Mouse (Mus musculus): ENCODE results near the gene Dnm3.

Gene Dnm3

DNA sequence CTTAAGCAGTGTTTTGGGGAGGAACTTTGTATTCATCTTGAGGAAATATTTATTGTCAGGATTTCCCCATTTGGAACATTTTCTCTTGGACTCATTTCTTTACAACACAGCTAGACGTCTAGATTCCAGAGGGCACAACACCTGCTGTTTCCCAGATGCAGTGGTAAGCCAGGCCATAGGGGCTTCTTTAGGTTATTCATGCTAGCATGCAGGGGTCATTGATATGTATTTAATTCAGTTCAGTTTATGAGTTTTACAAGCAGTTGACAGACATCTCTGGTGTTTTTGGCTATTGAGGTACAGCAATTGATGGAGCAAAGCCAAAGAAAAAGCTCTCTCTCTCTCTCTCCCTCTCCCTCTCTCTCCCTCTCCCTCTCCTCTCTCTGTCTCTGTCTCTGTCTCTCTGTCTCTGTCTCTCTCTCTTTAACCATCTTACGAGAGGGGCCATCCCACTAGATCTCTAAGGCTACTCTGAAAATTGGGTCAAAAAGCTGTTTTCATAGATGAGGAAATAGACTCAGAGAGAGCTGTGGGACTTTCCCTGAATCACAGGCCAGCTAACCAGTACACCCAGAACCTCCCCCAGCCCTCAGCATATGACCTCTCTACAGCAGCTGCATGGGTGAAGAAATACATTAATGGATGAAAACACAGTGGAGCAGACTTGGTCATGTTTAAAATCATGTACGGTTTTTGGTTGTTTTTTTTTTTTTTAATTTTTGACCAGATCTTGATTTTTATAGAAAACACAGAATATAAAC, 384.8 kb downstream of the Dnm3 start:
- in situ Hi-C loops (cut with MboI; ENCODE audit: low sequenced_read_pairs) = no loop called here

DNA sequence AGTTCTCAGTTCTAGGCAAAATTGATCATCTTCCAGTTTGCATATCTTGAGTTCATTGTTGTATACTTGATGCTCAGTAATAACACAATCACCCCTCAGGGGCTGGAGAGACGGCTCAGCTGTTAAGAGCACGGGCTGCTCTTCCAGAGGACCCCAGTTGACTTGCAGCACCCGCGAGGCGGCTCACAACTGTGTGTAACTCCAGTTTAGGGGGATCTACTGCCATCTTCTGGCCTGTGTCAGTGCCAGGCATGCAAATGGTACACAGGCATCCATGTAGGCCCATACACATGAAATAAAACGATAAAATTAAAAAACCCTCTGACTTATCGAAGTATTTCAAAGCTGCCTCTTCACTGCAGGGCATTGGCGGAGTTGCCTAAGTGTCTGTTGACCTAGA, 385.4 kb downstream of the Dnm3 start:
- in situ Hi-C loops (cut with MboI; ENCODE audit: low sequenced_read_pairs) = no loop called here

DNA sequence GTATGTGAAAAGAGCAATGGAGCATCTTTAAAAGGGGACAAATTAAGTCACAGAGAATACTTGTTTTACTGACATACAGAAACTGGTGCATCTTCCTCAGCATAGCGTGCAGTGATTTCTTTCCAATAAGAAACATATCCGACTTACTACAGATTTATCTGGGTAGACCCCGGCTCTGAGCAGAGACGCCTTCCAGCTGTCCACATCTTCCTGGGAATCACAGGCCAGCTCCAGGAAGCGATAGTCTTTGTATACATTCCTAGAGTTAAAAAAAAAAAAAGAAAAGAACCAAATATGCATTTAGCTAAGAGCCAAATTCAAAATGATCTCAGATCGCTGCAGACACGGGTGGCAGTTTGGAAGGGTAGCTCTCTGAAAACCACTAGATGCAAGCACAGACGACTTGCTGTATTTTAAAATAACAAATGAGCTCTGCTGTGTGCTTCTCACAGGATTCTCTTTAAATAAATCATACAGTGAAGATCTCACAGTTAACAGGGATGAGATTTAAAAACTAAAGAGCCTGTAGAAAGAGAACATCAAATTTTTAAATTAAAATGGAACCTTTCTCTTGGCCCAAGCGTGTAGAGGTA, 393.9 kb downstream of the Dnm3 start:
- in situ Hi-C loops (cut with MboI; ENCODE audit: low sequenced_read_pairs) = no loop called here

DNA sequence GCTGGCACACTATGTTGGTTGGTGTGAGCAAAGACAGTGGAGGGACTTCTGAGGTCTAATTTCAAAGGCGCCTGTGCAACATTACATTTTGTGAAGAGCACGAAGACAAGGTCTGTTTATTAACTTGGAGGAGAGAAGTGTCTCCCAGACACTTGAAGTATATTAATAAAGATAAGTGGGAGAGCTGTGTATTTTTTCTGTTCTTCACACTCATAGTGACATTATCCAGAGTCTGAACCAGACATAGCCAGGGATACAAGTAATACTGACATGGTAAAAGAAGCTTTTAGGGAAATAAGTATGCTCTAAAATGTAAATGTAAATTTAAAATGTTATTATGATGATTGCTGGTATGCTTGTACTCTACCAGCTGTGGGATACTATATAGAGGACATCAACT, 394.5 kb downstream of the Dnm3 start:
- in situ Hi-C loops (cut with MboI; ENCODE audit: low sequenced_read_pairs) = no loop called here

DNA sequence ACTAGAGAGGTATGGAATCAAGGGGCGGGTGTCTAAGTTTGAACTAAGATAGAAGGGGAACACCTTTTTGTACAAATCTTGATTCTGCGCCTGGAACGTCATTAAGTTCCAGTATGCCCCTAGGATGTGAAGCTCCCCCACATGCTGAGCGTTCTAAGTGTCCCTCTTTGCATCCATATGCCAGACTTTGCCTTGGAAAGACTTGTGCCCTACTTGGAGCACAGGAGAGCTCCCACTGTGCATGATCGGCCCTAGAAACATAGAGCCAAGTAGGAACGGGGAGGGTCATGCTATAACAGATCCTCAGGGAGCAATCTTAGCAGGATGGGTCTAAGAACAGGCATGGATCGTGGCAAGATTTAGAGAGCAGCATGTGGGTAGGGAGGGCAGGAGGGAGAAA, 395.1 kb downstream of the Dnm3 start:
- in situ Hi-C loops (cut with MboI; ENCODE audit: low sequenced_read_pairs) = no loop called here

DNA sequence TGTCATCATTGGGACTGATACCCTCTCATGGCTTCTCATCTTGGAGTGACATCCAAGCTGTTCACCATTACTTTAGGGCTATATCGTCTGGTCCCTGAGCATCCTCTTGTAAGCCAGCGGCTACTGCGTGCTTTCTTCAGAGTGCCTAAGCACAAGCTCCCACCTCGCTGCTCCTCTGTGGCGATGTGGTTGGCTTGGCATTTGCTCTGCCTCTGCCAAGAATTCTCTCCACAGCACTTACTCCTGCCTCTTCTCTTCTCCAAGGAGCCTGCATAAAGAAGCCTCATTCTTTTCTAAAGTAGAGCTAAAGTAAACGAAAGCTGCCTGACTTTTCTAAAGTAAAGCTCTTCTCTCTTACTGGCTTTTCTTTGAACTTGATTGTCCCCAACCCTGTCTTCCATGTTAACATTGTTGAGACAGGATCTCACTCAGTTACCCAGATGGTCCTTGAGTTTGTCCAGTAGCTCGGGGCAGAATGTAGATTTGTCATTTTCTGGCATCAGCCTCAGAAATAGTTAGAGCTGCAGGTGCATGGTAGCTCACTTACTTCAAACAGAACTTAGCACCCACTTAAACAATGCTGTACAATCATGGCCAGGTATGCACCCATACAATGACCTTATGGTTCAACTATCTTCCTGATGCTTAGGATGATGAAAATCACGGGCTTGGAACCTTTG, 396.0 kb downstream of the Dnm3 start:
- in situ Hi-C loops (cut with MboI; ENCODE audit: low sequenced_read_pairs) = no loop called here

DNA sequence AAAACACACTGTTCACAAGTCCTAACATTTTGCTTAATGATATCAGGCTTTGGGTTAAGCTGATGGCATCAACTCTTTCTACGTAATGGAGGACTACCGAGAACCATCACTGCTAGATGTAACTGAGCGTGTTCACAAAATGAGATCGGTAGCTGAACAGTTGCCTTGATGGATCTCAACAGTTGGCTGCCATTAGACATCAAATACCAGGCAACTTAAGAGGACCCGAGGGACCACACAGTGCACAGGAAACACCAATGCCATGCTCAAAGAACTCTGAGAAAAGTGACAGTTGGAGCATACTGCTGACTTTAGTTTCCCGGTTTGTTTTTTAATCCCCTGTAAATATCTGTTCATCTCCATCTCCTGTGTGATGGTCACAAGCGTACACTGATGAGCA, 397.8 kb downstream of the Dnm3 start:
- in situ Hi-C loops (cut with MboI; ENCODE audit: low sequenced_read_pairs) = no loop called here

DNA sequence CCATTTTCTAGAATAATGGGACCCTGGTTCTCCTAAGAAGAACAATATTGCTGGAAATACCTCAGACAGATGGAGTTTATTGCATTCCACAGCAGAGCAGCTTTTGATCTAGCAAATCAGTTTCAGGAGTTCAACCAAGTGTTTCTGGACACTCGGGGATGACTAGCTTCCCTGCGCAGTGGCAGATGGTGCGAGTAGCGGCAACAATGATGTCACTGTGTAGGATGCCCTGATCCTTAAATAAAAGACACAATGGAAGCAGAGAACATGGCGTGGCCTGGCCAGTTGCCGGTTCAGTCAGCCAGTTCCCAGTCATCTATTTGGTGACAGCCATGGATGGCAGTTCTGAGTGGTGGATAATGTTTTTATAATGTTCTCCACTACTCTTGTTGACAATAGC, 400.4 kb downstream of the Dnm3 start:
- in situ Hi-C loops (cut with MboI; ENCODE audit: low sequenced_read_pairs) = no loop called here

DNA sequence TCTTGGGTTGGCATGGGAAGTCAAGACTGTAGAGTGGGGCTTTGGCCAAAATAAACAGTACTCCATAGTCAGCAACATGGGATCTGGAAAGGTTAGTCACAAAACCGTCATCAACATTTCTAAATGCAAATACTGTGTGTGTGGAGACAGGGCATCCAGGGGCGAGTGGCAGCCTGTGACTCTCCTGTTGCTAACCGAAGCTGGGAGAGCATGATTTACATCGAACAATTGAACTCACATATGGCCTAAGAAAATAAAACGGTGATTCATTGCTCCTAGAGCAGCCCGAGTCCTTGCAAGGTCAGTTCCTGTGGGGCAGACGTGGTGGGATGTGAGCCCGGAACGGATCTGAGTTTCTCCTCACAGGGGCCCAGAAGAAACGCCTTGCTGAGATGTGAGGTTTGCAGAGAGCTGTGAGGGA, 401.2 kb downstream of the Dnm3 start:
- in situ Hi-C loops (cut with MboI; ENCODE audit: low sequenced_read_pairs) = no loop called here

DNA sequence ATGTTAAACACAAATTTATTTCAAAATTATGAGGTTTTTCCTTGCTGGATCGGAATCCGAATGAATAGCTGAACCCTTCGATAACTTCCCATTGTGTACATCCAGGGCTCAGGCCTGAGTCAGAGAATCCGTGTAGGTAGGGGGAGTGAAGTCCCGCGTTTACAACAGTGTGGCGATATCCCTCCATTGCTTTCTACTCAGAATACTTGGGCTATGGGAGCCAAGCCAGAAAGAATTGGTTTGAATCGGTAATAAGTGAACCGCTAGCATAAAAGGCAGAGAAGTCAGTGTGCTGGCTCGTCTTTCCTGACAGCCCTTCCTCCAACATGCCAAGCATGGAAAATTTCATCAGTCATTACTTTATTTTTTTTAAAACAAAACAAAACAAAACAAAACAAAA, 402.0 kb downstream of the Dnm3 start:
- in situ Hi-C loops (cut with MboI; ENCODE audit: low sequenced_read_pairs) = no loop called here

DNA sequence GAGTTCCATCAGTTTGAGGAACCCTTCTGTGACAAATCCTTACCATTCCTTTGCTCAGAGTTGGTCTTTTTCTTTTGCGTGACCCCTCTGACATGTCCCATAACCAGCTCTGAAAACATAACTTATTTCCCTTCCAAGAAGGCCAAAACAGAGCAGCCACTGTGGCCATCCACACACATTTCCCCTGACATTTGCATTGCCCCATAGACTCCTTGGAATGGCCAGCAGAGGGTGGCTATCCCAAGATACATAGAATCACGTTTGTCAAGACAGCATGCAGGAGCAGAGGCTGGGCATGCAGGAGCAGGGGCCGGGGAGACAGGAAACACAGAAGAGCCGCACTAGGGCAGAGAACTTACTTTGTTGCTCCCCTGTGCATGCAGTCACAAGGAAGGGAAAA, 402.4 kb downstream of the Dnm3 start:
- in situ Hi-C loops (cut with MboI; ENCODE audit: low sequenced_read_pairs) = no loop called here

DNA sequence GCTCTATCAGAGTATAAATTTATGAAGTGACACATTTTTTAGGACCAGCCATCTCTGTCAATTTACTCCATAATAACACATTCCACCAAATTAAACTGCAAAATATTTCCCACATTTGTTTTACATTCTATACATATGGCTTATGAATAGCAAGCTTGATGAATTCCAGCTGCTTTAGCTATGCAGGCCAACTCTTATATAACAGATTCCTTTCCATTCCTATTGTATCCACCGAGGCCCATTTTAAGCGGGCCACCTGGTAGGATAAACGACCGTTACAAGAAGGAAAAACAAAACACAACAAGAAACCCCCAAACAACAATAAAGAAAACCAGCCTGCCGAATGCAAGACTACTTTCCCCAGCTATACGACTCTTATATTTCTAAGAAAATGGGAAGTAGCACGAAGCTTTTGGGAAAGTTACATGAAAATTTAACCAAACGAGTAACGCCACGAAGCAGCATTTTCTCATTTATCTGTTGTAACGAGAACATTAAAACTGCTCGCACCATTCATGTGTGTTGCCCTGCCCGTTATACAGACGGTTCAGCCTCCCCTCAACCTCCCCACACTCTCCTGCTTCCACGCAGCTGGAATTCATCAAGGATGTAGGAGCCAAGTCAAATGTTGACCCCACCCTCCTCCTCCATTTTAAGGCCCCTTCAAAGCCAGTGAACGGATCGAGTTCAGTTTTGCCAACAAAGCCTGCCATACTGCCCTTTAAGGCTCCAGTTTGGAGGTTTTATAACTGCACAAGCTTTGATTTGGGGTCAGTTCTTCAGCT, 403.0 kb downstream of the Dnm3 start:
- in situ Hi-C loops (cut with MboI; ENCODE audit: low sequenced_read_pairs) = no loop called here

DNA sequence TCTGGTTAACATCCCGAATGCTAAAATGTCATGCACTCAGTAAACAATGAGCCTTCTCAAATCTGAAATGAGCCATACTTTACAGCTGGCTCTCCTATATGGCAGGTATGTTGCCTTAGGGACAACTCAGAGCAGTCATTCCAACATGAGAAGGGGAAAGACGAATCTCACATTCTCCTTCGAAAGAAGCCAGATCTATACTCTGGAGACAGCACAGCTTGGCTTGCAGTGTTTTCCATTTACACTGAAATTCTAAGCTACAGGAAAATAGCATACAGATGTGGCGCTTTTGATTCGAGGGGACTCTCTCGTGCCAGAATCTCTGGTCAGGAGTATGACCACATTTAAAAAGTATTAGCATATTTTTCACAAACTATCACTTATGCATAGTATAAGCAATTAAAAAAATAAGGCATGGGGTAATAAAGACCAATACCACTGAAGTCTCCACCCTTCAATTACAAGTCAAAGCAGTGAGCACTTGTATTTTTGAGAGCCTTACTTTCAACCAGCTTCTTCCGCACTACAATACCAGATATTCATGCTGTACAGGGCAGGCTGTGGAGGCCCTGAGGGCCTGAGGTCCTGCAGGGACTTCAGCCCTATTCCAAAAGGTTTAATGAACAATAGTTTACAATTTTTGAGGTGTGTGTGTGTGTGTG, 404.8 kb downstream of the Dnm3 start:
- in situ Hi-C loops (cut with MboI; ENCODE audit: low sequenced_read_pairs) = no loop called here

DNA sequence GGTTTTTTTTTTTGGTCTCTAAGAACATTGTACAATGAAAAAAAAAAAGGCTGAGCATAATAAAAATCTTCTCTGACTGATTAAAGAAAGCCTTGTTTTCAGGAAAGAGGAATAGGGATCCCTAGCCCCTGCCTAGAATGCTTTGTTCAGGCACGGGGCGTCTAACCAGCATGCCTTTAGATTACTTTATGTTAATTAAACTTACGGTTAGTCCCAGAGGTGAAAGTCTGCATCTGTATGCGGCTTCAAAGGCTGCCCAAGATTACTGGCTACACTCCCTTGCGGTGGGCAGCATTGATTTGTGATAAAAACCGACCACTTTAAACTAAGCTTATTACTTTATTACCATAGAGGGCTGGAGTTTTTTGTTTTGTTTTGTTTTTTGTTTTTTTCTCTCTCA, 424.2 kb downstream of the Dnm3 start:
- in situ Hi-C loops (cut with MboI; ENCODE audit: low sequenced_read_pairs) = no loop called here

DNA sequence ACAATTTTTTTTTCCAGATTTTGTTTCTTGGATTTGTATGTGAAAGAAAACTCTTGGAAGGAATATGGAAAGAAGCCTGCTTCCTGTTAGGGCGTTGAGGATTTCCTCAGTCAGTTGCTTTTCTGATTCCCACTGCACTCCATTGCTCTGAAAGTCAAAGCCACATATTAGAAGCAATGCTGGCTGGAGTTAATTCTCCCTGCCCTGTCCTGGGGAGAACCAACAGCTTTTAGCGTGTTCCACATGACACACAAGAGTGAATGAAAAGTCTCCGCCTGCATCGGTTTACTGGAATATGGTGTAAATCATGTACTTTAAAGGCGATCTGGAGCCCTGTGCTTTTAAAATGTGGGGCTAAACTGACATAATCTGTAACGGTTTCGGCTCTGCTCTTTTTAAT, 424.6 kb downstream of the Dnm3 start:
- in situ Hi-C loops (cut with MboI; ENCODE audit: low sequenced_read_pairs) = no loop called here

DNA sequence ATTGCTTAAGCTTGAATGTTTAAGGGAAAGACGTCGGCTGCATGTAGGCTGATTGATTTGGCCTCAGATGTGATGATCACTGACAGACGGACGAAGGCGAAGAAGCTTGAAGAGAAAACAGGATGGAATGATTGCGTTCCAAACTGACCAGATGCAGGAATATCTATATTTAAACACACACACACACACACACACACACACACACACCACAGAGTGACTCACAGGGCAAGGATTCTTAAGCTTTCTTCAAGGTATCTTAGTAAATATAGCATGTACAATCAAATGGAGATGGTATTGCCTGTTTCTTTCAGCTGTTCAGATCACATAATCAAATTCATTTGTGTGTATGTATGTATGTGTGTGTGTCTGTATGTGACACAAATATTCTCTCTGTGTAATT, 425.1 kb downstream of the Dnm3 start:
- in situ Hi-C loops (cut with MboI; ENCODE audit: low sequenced_read_pairs) = no loop called here

DNA sequence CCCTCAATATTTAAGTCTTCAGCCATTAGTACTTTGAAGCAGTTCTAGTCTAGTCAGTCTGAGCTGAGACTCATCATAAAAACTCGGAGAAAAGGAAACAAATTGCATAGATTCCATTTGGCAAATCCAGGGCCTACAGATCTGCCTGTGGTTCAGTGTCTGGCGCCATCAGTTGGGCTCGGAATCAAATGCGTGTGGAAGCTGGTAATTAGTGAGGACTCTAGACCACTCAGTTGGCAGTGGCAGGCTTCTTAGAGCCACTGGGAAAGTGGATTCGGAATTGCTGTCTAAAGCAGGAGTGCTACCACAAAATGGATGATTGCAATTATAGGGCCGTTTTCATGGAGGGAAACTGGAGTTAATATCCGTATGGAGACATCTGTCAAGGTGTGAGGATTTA, 425.7 kb downstream of the Dnm3 start:
- in situ Hi-C loops (cut with MboI; ENCODE audit: low sequenced_read_pairs) = no loop called here

DNA sequence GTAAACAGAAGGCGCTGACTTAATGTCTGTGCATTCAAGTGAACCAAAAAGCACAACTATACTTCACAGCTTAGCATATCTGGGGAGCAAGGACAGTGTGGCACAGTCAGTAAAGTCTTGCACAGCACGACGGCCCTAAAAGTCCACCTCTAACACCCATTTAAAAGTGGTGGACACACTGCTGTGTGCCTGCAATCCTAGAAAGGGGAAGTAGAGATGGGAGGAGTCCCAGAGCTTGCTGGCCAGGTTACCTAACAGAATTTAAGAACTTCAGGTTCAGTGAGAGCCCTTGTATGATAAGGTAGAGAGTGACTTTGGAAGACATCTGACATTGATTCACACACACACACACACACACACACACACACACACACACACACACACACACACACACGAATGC, 426.1 kb downstream of the Dnm3 start:
- in situ Hi-C loops (cut with MboI; ENCODE audit: low sequenced_read_pairs) = no loop called here

DNA sequence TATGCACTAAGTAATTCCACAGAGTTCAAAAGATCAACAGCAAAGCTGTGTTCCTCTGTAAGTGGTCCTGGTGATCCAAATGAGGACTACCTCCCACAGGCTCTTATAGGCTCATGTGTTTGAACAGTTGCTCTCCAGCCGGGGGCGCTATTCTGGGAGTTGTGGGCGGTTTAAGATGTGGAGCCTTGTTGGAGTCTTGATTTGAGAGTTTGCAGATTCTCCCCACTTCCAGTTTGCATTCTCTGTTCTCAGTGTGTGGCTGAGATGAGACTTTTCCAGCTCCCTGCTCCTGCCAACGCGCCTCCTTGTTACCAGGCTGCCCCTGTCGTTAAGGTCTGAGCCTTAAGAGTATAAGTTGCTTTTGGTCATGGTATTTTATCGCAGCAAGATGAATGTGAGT, 430.2 kb downstream of the Dnm3 start:
- in situ Hi-C loops (cut with MboI; ENCODE audit: low sequenced_read_pairs) = no loop called here

DNA sequence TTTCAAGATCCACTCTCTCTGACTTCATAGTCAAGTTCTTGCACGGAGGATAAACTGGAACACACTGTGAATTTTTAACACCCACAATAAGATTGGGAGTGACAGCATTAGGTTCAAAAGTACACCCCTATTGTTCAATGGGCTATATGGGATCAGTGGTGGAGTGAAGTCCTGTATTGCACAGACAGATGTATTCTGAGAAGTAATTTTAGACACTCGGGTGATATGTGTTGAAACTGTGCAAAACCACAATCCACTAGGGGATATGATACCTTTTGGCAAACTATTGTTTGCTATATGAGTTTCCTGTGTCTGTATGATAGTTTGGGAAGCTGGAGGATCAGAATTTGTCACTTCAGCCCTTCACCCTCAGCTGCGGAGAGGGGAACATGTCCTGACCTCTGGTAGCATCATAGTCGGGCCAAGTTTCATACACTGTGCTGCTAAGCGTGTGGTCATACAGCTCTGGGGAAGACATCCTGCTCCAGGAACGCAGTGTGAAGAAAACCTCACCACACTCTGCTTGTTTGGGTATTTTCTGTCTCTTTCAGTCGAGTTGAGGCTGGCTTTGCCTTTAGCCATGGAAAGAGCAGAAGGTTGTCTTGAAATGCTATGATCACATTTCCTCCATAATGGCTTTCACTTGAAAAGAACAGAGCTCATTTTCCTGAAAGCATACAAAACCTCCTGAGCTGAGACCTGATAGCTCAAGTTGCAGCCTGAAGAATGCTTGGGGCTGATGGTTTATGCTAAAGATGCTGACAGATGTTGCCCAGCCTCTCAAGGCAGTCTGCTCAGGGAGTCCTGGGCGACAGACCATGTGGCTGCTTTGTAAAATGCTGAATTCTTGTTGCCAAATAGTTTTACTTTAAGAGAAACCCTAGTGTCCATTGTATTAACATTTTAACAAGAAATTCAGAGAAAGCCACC, 433.8 kb downstream of the Dnm3 start:
- in situ Hi-C loops (cut with MboI; ENCODE audit: low sequenced_read_pairs) = no loop called here

Data from CH12F3 (cell line).